Mouse (Mus musculus): Measurements from ENCODE around the gene Obp1a. TPM values are rescaled to one million over a fixed set of nuclear protein-coding genes. Genes with fewer than 3 reads are reported as not detected.

The Obp1a gene
- not detected in 2 replicates for polyA plus RNA-seq (2015; fragmentation: Nextera tagmentation; extraction: Ambion mirVana)

DNA sequence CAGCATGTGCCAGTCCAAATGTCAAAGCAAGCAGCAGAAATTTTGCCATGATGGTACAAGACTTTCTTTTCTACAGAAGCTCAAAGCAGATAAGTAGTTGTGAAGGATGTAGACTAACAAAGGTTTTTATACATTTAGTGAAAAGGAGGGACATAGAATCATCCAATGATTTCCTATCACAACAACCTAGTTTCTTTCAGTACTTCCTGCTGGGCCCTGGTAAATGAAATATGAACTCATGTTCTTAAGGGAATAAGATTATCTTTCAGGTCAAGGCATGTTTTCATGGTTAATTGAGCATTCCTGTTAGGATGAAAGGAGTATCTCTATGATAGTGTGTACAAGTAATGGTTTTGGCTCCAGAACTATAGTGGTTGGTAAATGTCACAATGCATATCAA lies at the start of gene Obp1a:
Gene Obp1a (minus strand): TSS at position 101 of the 400 bp plus-strand sequence.

DNA sequence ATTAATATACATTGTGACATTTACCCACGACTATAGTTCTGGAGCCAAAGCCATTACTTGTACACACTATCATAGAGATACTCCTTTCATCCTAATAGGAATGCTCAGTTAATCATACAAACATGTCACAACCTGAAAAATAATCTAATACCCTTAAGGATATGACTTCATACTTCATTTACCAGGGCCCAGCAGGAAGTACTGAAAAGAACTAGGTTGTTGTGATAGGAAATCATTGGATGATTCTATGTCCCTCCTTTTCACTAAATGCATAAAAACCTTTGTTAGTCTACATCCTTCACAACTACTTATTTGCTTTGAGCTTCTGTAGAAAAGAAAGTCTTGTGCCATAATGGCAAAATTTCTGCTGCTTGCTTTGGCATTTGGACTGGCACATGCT lies 34.0 kb upstream of the Obp1a start, which contains the start of gene Gm5938:
Gene Gm5938 (plus strand): TSS at position 301 of the 400 bp plus-strand sequence.

Other genes starting within 250 kb of the Obp1a start
- not detected in 2 replicates for gene Pbsn, start 237.8 kb downstream of the Obp1a start, polyA plus RNA-seq (2015; fragmentation: Nextera tagmentation; extraction: Ambion mirVana)
- not detected in 2 replicates for gene Gm14744, start 226.6 kb downstream of the Obp1a start, polyA plus RNA-seq (2015; fragmentation: Nextera tagmentation; extraction: Ambion mirVana)
- not detected in 2 replicates for gene 5430402E10Rik, start 166.3 kb downstream of the Obp1a start, polyA plus RNA-seq (2015; fragmentation: Nextera tagmentation; extraction: Ambion mirVana)
- not detected in 2 replicates for gene Gm5938, start 34.1 kb upstream of the Obp1a start, polyA plus RNA-seq (2015; fragmentation: Nextera tagmentation; extraction: Ambion mirVana)
- not detected in 2 replicates for gene Obp1b, start 95.4 kb upstream of the Obp1a start, polyA plus RNA-seq (2015; fragmentation: Nextera tagmentation; extraction: Ambion mirVana)
- gene Gm14743, start 154.5 kb upstream of the Obp1a start, polyA plus RNA-seq (2015; fragmentation: Nextera tagmentation; extraction: Ambion mirVana): not detected in 2 replicates

All from spleen, postnatal 0 days (tissue).